Mouse (Mus musculus): Measurements from ENCODE around the gene Zbtb49. TPM values are rescaled to one million over a fixed set of nuclear protein-coding genes. Genes with fewer than 3 reads are reported as not detected.

Gene Zbtb49
- total RNA-seq, 2 experiments from 2014 or later = 5.8 to 6.4 TPM

DNA sequence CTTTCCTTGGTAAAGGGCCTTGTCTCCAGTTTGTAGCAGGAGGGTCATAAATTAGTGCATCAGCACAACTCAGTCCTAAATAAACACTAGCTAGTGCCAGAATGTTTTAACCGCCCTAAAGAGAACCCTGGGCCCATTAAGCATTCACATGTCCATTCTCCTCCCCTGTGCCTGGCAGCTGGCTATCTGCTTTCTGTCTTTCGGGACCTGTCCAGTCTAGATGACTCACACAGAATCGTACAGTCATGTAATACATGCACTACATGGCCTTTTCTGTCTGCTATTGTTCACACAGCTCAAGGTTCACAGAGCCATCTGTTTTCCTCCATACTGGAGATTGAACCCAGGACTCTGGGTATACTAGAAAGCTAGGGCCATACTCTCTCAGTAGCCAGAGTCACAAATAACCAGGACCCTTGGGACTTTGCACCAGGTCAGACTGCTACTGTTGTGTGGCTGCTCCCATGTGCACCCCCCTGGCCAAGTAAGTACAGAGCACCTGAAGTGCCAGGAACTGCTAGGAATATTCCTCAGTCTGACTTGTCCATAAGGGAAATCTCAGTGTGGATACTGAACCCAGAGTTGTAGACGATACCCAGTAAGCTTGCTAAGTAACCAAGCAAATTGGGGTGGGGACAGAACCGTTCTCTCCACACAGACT lies 23.3 kb downstream of the Zbtb49 start:
- ATAC-seq (replicated peaks; ENCODE audit: poor library complexity) = no peak

DNA sequence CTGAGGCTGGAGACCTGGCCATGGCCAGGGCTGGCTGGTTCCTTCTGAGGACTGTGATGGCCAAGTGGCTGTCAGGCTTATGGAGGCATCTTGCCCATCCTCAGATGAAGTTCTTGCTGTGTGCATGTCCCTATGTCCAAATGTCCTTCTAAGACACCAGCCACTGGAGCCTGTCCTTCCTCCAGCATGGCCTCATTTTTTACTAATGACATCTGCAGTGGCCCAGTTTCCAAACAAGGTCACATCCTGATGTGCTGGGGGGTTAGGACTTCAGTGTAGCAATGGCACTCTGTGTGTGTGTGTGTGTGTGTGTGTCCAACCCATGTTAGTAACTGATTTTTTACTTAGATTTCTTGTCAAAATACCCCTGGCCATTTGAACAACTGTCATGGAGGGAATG lies 24.3 kb downstream of the Zbtb49 start:
- ATAC-seq (replicated peaks; ENCODE audit: poor library complexity) = no peak

DNA sequence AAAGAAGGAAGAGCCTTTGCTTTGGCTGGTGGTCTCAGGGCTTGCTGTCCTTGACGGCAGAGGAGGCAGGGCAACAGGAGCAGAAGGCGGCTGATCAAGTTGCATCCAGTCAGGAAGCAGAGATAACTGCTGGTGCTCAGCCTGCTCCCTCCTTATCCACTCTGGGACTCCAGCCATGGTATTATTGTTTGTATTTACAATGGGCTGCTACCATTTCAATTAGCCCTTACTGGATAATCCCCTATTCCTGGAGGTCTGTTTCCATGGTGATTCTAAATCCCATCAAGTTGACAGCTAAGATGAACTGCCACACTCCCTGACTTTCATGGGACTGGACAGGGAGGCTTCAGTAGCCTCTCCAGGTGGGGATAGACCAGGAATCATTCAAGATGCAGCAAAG lies 25.3 kb downstream of the Zbtb49 start:
- ATAC-seq (replicated peaks; ENCODE audit: poor library complexity) = no peak

DNA sequence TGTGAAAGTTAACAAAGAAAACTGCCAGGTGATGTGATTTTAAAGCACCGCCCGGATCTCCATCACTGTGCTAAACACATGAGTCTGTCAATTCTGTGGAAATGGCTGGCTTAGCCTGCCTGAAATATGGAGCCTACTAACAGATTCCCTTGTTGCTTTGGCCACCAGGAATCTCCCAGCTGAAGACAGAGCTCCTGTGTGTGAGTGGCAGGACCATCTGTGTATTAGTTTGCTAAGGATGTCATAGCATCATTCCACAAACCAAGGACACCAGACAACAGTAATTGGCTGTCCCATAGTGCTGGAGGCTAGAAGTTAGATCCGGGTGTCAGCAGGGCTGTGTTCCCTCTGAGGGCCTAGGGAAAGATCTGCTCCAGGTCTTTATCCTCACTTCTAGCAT lies 29.4 kb downstream of the Zbtb49 start:
- no peak for ATAC-seq (replicated peaks; ENCODE audit: poor library complexity)

DNA sequence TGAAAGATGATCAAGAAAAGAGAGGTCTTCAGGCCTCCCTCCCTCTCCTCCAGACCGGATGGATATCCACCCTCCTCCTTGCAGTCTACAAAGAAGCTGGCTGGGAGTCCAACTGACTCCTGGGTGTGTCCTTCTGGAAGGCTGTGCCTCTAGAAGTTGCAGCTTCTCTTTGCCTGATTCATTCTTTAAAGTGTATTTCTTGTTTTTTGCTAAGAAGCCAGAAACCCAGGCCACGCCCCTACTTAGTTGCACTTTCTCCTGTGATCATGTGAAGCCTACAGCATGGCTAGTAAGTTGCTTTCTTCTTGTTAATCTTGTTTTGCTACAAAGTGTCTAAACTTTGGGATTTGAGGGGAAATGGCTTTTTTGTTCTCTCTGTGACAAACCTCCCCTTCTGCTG lies 33.3 kb downstream of the Zbtb49 start:
- ATAC-seq (replicated peaks; ENCODE audit: poor library complexity) = no peak

DNA sequence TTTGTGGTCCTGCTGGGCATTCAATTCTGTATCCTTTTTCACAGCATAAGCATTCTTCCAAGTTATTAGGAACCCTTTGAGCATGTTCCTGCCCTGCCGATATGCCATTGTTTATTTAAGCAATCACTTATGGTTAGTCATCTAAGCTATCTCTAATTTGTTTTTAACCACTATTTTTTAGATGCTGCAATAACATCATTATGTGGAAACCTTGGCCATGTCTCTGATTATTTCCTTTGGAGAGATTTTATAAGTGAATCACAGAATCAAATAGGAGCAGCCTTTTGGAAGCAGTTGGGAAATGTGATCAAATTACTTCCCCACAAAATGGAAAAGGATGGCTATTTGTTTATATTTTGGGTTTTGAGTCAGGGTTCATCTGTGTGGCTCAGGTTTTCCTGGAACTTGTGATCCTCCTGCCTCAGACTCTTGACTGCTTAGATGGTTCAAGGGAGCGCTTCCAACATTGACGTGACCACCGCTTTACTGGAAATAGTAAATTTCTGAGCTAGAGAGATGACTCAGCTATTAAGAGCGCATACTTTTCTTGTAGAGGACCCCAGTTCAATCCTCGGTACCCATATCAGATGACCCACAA lies 35.5 kb downstream of the Zbtb49 start:
- no peak for ATAC-seq (replicated peaks; ENCODE audit: poor library complexity)

DNA sequence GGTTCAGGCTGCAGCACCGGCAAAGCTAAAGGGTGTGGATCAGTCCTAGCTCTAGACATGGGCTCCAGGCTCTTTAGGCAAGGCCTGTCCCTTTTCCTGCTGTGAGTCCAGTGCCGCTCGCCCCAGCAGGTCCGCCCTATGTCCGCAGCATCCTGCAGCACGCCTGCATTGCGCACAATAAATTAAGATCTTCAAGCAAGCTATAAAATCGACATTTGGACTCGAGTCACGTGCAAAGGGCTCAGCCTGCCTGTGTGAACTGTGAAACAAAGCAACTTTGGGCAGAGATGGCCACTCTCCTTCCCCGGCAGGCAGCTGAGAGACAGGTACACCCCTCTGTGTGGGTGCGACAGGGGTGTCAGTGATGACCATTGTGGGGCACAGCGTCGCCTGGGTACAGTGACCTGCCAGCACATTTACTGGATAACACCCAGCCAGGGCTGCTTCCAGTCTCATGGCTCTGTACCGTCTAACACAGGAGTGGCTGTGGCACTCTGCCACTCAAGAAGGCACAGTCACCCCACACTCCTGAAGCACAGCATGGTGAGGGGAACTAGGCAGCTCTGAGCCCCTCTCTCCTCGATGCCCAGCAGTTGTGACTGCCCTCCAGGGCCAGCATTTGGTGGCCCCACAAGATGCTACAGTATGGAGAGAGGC lies 45.9 kb downstream of the Zbtb49 start:
- ATAC-seq (replicated peaks; ENCODE audit: poor library complexity) = no peak

DNA sequence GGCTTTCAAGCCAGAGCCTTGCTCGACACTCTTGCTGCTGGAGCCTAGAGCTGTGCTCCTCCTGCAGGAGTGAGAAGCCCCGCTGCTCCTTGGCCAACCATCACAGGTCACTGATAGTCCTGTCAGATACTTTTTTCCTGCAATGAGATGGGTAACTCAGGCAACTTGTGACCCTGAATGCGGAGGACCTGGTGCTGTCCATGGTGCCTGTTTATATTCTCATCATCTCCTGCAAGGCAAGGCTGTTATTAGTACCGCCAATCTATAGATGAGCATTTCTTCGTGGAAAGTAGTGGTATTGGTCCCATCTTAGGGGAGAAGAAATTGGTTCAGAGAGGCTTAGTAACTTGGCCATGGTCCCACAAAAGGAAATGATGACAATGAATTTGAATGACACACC lies 46.5 kb downstream of the Zbtb49 start:
- ATAC-seq (replicated peaks; ENCODE audit: poor library complexity) = no peak

DNA sequence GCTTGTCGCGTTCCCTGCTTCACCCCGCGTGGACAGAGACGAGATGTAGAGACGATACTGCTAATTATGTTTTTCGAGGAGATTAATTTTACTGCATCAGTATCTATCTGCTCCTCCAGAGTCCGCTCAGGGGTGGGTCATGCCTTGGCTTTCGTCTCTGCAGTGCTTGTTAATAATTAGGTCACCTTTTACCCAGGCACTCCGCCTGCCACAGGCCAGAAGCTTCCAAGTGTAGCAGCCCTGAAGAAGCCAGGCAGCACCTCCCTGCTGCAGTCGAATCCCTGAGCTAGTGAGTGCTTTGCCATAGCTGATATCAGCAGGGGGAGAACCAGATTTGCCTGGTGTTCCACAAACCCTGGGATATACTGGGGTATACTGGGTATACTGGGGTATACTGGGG lies 51.8 kb downstream of the Zbtb49 start:
- no peak for ATAC-seq (replicated peaks; ENCODE audit: poor library complexity)

DNA sequence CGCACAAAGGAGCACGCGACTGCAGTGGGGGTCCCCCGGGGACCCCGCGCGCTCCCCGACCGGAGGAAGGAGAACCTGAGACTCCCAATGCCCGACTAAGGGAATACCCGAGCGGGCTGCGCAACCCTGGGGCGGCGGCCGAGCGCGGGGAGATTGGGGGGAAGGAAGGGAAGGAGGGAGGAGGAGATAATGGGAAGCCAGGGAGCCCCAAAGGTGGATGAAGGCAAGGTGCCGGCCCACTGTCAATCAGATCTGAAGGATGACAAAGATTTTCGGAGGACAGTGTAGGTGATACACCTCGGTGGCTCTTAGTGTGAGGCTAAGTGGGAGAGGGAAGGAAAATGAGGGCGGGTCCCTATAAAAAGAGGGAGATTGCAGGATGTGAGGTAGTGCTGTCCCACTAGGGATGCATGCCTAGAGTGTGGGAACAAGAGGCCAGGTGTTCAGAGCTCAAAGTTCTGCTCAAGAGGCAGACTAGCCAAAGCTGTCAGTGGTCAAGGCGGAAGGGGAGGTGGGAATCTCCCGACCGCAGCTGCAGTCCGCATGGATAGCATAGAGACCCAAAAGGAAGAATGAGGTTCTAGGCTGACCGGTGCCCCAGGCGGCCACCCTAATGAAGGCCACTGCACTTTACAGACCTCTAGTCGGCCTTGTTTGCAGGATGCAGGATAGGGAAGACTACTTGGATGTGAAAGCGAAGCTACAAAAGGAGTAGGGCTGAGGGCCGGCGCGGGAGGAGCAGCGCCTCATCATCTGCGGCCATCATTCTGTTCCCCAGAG lies 60.4 kb downstream of the Zbtb49 start, which contains the start of gene Nsg1:
Gene Nsg1, minus strand, starts transcription at position 274 of the 780 bp plus-strand sequence.
- ATAC-seq (replicated peaks; ENCODE audit: poor library complexity) = no peak

DNA sequence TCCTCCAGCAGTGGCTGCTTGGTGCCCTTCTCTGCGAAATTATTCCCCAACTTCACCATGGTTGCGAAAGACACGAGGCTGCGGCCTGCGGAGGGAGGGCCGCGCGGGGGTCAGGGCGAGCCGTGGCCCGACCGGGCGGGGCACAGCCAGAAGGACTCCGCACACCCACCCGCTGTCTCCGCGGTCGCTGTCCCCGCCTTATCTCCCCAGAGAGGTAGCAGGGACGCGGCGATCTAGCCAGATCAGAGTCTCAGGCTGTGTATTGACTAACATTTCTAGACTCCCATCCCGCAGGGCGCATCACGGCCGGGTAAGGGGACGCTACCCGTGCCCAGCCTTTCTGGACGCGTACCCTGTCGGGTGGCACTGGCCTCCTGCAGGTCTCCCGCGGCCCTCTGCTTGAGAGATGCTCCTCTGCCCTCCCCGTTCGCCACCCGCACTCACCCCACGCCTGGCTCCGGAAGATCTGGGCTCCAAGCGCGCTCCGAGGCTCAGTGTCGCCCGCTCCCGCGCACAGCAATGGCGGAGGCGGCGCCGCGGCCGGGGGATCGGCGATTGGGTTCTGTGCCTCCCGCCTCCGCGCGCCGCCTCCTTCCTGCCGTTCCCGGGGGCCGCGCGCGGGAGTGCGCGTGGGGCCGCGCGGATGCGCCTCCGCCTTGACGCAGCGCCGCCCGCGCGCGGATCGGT lies 61.2 kb downstream of the Zbtb49 start:
- ATAC-seq (replicated peaks; ENCODE audit: poor library complexity) = peak; percentile 55

DNA sequence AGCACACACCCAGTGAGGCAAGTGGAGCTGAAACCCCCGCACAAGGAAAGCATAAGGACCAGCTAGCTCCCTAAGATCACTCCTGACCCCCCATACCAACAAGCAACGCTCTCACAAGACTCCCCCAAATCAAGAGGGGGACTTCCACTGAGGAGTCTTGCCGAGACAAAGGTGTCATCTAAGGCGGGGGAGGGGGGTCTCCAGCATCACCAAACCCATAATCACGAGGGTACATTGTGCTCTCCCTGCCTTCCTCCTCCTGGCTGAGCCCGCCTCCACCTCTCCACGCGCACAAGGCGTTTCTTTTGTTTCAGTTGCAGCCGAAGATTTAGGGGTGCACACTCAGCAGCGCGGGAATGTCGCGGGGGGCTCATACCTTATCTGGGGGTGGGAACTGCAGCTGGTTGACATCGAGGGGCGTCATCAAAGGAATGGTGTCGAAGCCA lies 61.7 kb downstream of the Zbtb49 start:
- ATAC-seq (replicated peaks; ENCODE audit: poor library complexity) = no peak

DNA sequence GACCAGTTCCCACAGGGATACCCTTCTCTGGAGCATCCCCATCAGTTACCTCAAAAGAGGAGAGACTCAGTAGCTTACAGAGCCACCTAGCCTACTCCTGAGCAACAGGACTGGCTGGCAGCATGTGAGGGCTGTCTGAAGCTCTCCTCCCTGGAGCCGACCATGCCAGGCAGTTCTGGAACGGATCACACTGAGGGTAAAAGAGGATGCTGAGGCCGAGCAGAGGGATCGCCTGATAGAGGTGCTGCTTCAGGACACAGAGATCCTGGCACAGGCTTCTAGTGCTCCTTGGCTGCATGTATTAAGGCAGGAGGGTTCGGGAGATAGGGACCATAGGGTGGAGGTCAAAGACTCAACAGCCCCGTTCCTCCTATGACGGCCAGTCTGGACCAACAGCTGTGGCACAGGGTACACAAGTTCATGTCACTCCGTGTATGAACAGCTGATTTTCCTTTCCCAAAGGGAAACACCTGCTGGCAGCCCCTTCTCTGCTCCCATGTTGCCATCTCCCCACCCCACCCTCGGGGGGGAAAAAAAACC lies 62.7 kb downstream of the Zbtb49 start:
- no peak for ATAC-seq (replicated peaks; ENCODE audit: poor library complexity)

DNA sequence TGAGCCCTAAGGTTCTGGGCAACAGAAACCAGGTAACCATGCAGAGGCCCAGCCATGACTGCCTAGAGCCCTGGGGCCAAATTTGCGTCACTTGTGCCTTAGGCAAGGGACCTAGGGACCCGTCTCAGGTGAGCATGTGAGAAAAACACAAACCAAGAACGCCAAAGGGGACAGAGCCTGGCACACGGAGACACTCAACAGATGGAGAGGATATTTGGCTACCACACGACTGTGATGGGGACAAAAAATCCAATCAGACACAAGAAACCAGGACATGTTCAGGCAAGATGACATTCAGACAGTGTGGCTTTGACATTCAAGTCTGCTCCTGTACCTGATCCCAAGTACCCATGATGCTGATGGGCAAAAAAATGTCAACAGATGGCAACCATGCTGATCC lies 66.6 kb downstream of the Zbtb49 start:
- ATAC-seq (replicated peaks; ENCODE audit: poor library complexity) = no peak

DNA sequence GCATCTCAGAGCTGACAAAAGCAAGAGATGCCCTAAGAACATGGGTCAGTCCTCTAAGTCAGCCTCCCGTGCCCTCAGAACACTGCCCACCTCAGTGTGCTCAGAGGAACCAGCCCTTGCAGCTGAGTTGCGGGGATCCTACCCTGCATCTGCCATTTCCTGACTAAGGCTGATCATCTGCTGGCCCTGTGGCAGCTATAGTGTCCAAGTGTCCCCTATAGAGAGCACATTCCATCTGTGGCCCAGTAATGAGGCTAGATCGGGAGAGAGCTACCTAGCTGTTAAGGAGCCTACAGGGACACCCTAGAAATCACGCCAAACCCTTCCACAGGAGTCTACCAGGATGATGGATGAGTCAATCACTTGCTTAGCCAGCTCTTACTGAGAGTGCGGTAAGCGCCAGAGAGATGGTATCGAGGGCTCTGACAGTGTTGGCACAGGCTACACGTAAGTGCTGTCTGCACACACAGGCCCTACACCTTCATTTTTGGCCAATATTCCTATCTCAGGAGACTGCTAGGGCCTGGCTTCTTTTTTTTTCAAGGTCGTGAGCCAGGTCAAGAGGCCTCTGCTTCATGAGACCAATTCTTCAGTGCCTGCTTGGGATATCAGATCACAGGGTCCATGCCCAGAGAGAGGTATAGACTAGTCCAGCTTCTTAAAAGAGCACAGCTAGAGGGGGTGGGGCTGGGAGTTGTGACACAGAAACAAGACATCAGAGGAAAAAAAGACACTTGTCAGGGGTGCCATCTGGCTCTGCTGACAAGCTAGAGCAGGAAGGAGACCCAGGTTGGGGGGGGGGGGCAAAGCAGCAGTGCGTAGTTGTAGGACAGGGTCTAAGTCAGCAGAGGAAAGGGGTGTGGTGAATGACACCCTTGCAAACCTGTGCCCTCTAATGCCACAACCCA lies 67.8 kb downstream of the Zbtb49 start:
- no peak for ATAC-seq (replicated peaks; ENCODE audit: poor library complexity)

DNA sequence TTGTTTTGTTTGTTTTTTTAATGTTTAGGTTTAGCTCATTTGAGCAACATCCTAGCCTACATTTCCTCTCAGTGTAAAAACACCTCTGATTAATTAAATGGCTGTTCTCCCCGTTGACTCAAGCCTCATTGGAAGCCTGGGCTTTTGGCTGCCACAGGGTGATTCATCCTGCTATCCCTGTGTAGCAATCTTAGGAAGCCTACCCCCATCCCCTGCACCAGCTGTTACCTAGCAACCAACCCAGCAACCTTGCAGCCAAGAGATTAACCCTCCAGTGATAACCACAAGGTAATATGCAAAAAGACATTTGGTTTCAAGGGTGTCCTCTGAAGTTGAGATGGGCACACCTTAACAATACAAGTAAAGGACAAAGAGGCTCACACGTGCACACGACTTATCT lies 69.0 kb downstream of the Zbtb49 start:
- ATAC-seq (replicated peaks; ENCODE audit: poor library complexity) = no peak

DNA sequence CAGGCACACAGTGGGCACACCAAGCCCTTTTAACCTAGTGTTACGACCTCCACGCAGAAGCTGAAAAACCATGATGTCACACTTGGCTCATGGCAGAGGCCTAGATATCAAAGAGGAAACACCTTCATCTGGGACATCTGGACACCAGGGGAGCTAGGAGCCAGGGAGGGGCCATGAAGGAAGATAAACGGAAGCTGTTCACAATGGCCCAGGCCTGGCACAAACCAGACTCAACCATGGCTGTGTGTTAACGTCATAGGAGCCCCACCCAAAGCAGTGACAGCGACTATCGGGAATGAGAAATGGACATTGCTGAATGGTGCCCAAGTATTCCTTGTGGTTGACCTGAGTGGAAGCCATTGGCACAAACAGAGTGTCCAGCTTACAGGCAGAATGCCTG lies 73.7 kb downstream of the Zbtb49 start:
- ATAC-seq (replicated peaks; ENCODE audit: poor library complexity) = peak; percentile 11; the same call in 1 of the 2 replicates

DNA sequence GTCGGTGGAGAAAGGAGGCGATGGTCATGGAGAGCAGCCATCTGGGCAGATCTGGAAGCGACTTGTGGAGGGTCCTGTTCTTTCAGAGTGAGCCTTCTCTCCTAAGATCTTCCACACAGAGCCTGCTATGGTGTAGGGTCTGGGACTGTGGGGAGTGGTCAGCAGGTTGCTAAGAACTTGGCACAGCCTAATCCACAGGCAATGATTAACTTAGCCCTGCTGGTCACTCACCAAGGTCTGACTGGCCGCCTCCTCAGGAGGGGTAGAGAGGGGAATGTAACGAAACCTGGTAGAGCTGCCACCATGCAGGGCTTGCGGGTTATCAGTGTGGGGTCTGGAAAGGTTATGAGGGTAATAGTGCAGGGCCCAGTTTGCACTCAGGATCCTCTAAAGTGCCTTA lies 79.4 kb downstream of the Zbtb49 start:
- ATAC-seq (replicated peaks; ENCODE audit: poor library complexity) = no peak

All from megakaryocyte progenitor cell, adult 5-6 weeks (primary cell).